Mouse (Mus musculus): Measurements from ENCODE around the gene 1700030K09Rik. TPM values are rescaled to one million over a fixed set of nuclear protein-coding genes. Genes with fewer than 3 reads are reported as not detected.
A peak's percentile ranks its signal among the peaks of the same experiment; 100 is the strongest.

The 1700030K09Rik gene
- 13.6 and 14.3 TPM in 2 replicates for polyA plus RNA-seq (2016; fragmentation: Nextera tagmentation; extraction: Ambion mirVana)

DNA sequence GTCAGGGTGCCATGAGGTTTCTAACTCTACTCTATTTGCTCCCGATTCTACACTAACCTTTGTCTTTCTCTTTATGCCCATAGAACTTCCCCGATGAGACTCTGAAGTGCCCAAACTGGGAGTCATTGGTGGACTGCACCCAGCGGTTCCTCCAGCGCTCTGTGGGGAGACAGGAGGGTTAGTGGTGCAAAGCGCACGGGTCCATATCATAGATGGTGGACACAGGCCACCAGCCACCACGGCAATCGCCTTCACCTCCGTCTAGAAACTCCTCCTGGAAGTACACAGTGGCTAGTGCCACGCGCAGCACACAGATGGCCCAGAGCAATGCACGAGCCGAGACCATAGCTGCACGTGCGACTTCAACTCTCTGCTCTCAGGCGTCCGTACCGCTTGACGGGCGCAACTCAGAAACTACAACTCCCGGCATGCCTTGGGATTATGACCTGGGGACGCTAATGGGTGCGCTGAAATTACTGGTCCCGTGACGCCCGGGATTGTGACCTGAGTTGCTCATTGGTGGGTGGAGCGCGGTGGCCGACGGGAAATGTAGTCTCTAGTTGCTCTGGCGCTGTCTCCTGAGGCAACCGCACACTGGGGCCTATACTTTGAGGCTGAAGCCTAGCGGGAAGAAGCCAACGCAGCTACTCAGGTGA lies at the start of gene 1700030K09Rik, which contains the start of gene Calr3:
Gene 1700030K09Rik (plus strand): TSS at position 543 of the 656 bp plus-strand sequence.
Gene Calr3 (minus strand): TSS at position 533 of the 656 bp plus-strand sequence.
- no peaks in the 10 kb centered on the region for H3K27me3 ChIP-seq (ENCODE audit: poor library complexity, severe bottlenecking)
- peaks cover 10% of the 10 kb centered on the region for H3K4me1 ChIP-seq
- H3K4me3 ChIP-seq = peak within 1 kb of the TSS; percentile 53
- WGBS = 7% methylated on average over 34 of the region's 34 CpGs
- peak within 1 kb of the TSS; percentile 89 for H3K27ac ChIP-seq
- H3K9me3 ChIP-seq = no peaks in the 10 kb centered on the region
- H3K36me3 ChIP-seq (replicated peaks) = peaks cover 25% of the 10 kb centered on the region
- peak; percentile 97 for DNase-seq (ENCODE audit: extremely low spot score, low spot score)

DNA sequence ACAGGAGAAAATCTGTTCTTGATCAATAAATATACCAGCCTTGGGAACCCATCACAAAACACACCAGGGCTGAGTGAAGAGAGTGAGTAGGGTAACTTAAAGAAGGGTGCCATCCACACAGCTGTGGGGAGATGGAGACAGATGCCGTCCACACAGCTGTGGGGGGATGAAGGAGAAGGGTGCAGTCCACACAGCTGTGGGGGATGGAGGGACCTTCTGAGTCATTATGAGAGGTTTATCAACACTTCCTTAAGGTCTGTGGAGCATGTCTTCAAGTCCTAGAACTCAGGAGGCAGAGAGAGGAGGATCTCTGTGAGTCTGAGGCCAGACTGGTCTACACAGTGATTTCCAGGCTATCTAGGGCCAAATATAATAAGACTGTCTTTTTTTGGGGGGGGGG lies 42.3 kb upstream of the 1700030K09Rik start:
- H3K4me1 ChIP-seq = peaks cover 8% of the 10 kb centered on the region
- WGBS = 82% methylated on average over 1 of the region's 1 CpGs
- no peaks in the 10 kb centered on the region for H3K27me3 ChIP-seq (ENCODE audit: poor library complexity, severe bottlenecking)
- H3K4me3 ChIP-seq = no peak overlapping the region
- no peak for DNase-seq (ENCODE audit: extremely low spot score, low spot score)
- no peak overlapping the region for H3K27ac ChIP-seq
- peaks cover 41% of the 10 kb centered on the region for H3K36me3 ChIP-seq (replicated peaks)
- no peaks in the 10 kb centered on the region for H3K9me3 ChIP-seq

DNA sequence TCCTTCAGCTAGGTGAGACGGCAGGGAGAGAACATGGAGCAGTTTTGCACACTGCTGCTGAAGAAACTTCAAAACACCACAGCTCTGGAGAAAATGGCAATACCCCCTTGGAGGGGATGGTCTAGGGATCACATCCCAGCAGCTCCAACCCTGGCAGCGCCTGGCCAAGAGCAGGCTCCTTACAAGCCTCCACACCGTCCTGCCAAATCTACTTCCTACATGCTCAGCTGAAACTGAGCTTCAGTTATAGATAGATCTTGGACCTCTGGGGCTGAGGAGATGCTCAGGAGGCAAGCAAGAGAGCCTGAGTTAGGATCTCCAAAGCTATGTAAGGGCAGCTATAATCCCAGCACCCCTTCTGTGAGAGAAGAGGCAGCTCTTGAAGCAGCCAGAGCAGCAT lies 40.7 kb upstream of the 1700030K09Rik start:
- DNase-seq (ENCODE audit: extremely low spot score, low spot score) = no peak
- Histone ChIP-seq H3K4me1 (peaks cover 8% of the 10 kb centered on the region), H3K4me3 (no peak overlapping the region), H3K9me3 (no peaks in the 10 kb centered on the region), H3K27me3 (ENCODE audit: poor library complexity, severe bottlenecking) (no peaks in the 10 kb centered on the region), H3K27ac (no peak overlapping the region), H3K36me3 (replicated peaks) (peaks cover 32% of the 10 kb centered on the region)
- WGBS = 100% methylated on average over 3 of the region's 3 CpGs

DNA sequence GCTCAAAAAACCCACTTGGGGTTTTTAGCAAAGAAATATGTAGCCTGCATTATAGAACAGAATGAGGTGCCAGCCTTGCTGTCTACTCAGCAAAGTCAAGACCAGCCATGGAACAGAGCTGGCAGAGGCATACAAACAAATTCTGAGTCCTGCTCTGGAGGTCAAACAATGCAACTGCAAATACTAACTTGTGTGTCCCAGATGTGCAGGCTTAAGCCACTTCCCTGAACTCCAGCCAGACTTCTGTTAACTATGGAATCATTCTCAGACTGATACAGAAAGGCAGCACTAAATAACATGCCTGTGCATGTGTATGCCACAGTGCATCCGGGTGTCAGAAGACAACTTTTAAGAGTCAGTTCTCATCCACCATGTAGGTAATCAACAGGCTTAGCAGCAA lies 35.8 kb upstream of the 1700030K09Rik start:
- H3K9me3 ChIP-seq = no peaks in the 10 kb centered on the region
- H3K27me3 ChIP-seq (ENCODE audit: poor library complexity, severe bottlenecking) = no peaks in the 10 kb centered on the region
- no peak overlapping the region for H3K27ac ChIP-seq
- DNase-seq (ENCODE audit: extremely low spot score, low spot score) = no peak
- 94% methylated on average over 1 of the region's 1 CpGs for WGBS
- H3K4me1 ChIP-seq = peaks cover 8% of the 10 kb centered on the region
- no peak overlapping the region for H3K4me3 ChIP-seq
- peaks cover 26% of the 10 kb centered on the region for H3K36me3 ChIP-seq (replicated peaks)

DNA sequence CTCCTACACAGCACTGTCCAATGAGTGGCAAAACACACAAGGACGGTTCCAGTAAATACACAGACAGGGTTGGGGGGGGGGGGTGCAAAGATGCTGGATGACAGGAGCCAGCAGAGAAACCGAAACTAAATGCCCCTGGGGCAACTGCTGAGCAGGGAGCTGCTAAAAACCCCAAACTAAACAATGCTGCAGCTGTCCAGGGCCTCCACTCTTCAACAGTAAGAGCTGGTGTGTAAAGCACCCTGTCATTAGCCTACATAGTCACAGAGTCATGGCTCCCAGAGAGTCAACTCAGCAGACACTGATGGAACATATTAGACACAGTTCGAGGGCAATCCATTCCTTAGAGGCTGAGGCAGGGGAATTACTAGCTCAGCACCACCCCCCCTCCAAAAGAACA lies 34.2 kb upstream of the 1700030K09Rik start:
- H3K36me3 ChIP-seq (replicated peaks) = peaks cover 41% of the 10 kb centered on the region
- no peaks in the 10 kb centered on the region for H3K9me3 ChIP-seq
- H3K27me3 ChIP-seq (ENCODE audit: poor library complexity, severe bottlenecking) = no peaks in the 10 kb centered on the region
- no peak for DNase-seq (ENCODE audit: extremely low spot score, low spot score)
- no peak overlapping the region for H3K4me3 ChIP-seq
- no peak overlapping the region for H3K27ac ChIP-seq
- whole genome bisulfite sequencing = 65% methylated on average over 3 of the region's 3 CpGs
- H3K4me1 ChIP-seq = peaks cover 8% of the 10 kb centered on the region

DNA sequence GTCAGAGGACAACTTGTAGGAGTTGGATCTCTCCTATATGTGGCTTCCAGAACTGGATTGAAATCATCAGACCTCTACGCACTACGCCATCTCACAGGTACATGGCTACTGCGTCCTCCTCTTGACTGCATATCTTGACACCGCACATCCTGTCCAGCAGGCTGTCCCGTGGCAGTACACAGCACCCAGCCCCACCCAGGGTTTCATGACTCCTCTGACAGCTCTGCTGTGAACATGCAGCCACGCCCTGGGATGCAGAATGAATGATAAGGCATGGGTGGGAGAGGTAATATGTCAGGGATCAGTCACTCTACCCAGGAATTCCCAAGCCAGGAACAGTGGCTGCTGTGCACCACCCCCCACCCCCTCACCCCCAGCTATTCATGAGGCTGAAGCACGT lies 29.8 kb upstream of the 1700030K09Rik start:
- Histone ChIP-seq H3K4me1 (peaks cover 43% of the 10 kb centered on the region), H3K27me3 (ENCODE audit: poor library complexity, severe bottlenecking) (no peaks in the 10 kb centered on the region), H3K4me3 (no peak overlapping the region), H3K27ac (no peak overlapping the region), H3K36me3 (replicated peaks) (peaks cover 59% of the 10 kb centered on the region), H3K9me3 (no peaks in the 10 kb centered on the region)
- 91% methylated on average over 7 of the region's 7 CpGs for WGBS
- DNase-seq (ENCODE audit: extremely low spot score, low spot score) = no peak

DNA sequence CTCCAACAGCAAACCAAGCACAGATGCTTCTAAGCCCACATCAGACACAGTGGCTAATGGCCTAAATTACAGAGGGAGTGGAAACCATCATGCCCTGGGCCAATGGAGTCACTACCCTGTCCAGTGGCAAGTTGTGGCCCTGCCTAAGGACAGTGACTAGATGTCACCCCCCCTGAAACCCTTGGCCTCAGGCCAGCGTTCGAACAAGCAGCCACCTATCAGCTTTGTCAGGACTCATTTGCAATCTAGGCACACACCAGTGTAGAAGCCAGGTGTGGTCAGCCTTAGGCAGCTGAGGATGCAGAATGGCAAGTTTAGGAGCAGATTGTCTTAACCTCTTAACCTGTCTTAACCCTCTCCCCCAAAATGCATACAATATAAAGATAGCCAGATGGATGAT lies 28.4 kb upstream of the 1700030K09Rik start:
- no peak overlapping the region for H3K4me3 ChIP-seq
- H3K9me3 ChIP-seq = no peaks in the 10 kb centered on the region
- H3K4me1 ChIP-seq = peaks cover 49% of the 10 kb centered on the region
- peaks cover 63% of the 10 kb centered on the region for H3K36me3 ChIP-seq (replicated peaks)
- H3K27ac ChIP-seq = no peak overlapping the region
- no peak for DNase-seq (ENCODE audit: extremely low spot score, low spot score)
- WGBS = 86% methylated on average over 2 of the region's 2 CpGs
- no peaks in the 10 kb centered on the region for H3K27me3 ChIP-seq (ENCODE audit: poor library complexity, severe bottlenecking)

DNA sequence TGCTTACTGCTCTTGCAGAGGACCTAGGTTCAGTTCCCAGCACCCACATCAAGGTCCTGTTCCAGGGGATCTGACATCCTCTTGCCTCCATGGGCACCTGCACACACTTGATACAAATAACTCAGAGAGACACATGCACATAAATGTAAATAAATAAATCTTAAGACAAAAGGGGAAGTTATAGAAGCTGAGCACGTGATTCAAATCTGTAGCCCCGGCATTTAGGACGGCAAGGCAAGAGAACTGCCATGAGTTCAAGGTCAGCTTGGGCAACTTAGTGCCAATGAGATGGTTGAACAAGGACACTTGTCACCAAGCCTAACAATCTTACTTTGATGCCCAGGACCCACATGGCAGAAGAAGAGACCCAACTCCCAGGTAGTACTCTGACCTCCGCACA lies 25.6 kb upstream of the 1700030K09Rik start:
- Histone ChIP-seq H3K27ac (no peak overlapping the region), H3K27me3 (ENCODE audit: poor library complexity, severe bottlenecking) (no peaks in the 10 kb centered on the region), H3K4me1 (peaks cover 60% of the 10 kb centered on the region), H3K9me3 (no peaks in the 10 kb centered on the region), H3K36me3 (replicated peaks) (peaks cover 41% of the 10 kb centered on the region), H3K4me3 (no peak overlapping the region)
- 94% methylated on average over 4 of the region's 4 CpGs for WGBS
- no peak for DNase-seq (ENCODE audit: extremely low spot score, low spot score)

DNA sequence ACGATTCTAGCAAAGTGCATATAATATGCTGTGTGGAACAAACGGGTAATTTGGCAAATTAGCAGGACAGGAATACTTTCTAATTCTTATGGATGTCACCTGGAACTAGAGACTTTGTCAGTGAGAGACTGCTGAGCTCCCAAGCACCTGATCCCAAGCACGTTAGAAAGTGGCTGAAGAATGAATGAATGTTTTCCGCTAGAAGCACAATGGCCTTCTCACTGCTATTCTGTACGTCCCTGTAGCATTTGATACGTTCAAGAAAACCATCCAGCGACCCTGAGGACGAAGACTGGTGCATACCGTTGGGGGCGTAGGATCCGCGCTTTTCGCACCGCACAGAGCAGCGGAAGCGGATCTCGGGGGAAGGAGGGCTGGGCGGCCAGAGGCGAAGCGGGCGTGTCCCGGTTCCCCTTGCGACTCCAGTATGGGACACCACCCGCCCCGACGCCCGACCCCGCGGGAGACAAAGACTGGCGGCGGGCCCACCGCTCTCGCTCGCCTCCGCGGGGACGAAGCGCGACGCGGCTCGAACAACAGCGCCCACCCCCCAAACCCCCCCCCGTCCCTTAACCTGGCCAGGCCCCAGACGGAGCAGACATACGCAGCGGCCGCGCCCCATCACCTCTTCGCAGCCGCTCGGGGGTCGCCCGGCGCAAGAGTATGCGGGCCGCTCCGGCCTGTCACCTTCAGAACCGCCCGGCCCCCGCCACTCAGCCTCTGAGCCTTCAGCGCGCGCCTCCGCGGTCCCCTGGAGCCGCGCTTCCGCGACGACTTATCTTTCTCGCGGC lies 22.9 kb upstream of the 1700030K09Rik start:
- Histone ChIP-seq H3K27ac (peak overlapping the region; percentile 94), H3K4me3 (peak overlapping the region; percentile 88), H3K9me3 (no peaks in the 10 kb centered on the region), H3K4me1 (peaks cover 52% of the 10 kb centered on the region), H3K36me3 (replicated peaks) (peaks cover 20% of the 10 kb centered on the region), H3K27me3 (ENCODE audit: poor library complexity, severe bottlenecking) (no peaks in the 10 kb centered on the region)
- DNase-seq (ENCODE audit: extremely low spot score, low spot score) = peak; percentile 62
- WGBS = 2% methylated on average over 72 of the region's 73 CpGs

DNA sequence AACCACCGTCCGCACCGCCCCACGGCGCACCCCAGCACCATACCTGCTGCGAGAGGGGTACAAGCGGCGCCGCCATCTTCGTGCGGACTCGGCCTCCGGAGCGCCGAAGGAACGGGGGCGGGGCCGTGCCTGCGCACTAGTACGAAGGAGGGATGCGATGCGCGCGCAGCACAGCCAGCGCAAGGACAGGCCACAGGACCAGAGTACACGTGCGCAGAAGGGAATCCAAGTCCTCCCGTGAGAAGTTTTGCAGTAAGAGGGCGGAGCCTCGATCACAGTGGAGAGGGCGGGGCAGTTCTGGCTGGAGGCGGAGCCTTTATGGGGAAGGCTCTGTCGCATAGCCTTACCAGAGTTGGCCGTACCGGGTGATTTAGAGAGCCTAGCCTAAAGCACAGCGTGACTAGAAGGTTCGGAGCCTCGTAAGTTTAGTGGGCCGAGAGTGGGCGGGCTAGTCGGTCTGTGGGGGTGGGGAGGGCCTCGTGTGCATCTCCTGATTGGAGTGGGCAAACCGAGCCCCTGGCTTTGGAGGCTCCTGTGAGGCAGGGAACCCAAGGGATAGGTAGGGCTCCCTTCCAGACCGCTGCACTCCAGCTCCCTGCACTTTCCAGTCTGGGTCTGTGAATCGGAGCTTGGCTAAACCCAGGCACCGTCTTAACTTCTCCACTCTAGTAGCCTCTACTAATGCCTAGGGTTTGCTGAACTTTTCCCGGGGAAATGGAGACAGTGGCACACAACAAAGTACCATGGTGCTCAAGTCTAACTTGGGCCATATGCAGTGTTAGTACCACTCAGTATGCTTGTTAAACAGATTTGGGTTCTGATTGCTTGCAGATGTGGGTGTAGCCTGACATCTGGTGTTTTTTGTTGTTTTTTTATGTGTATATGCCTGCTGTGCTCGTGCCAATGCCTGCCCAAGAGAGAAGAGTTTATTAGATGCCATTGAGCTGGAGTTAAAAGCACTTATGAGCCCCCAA lies 22.0 kb upstream of the 1700030K09Rik start, which contains the start of gene Eps15l1:
Gene Eps15l1 (minus strand): TSS at position 99 of the 974 bp plus-strand sequence.
- H3K9me3 ChIP-seq = no peaks in the 10 kb centered on the region
- DNase-seq (ENCODE audit: extremely low spot score, low spot score) = peak; percentile 98
- no peaks in the 10 kb centered on the region for H3K27me3 ChIP-seq (ENCODE audit: poor library complexity, severe bottlenecking)
- 1% methylated on average over 48 of the region's 48 CpGs for WGBS
- peaks cover 47% of the 10 kb centered on the region for H3K4me1 ChIP-seq
- peaks cover 20% of the 10 kb centered on the region for H3K36me3 ChIP-seq (replicated peaks)
- peak within 1 kb of the TSS; percentile 94 for H3K27ac ChIP-seq
- peak within 1 kb of the TSS; percentile 88 for H3K4me3 ChIP-seq

DNA sequence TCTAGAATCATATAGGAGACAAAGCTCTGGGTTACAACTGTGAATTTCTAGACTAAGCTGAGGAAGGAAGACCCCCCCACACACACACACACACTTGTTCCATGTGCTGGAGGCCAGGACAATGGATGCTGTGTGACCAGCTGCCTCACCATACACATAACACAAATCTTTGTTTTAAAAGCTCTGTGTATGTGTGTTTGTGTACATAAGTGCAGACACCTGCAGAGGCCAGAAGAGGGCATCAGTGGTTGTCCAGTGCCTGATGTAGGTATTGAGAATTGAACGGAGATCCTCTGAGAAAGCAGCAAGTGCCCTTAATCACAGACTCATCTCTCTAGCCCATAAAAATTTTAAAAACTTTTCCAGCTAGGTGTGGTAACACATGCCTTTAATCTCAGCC lies 20.8 kb upstream of the 1700030K09Rik start:
- no peak for DNase-seq (ENCODE audit: extremely low spot score, low spot score)
- no peak overlapping the region for H3K27ac ChIP-seq
- peaks cover 34% of the 10 kb centered on the region for H3K4me1 ChIP-seq
- H3K36me3 ChIP-seq (replicated peaks) = peaks cover 13% of the 10 kb centered on the region
- 74% methylated on average over 1 of the region's 1 CpGs for WGBS
- no peaks in the 10 kb centered on the region for H3K27me3 ChIP-seq (ENCODE audit: poor library complexity, severe bottlenecking)
- H3K9me3 ChIP-seq = no peaks in the 10 kb centered on the region
- H3K4me3 ChIP-seq = no peak overlapping the region

DNA sequence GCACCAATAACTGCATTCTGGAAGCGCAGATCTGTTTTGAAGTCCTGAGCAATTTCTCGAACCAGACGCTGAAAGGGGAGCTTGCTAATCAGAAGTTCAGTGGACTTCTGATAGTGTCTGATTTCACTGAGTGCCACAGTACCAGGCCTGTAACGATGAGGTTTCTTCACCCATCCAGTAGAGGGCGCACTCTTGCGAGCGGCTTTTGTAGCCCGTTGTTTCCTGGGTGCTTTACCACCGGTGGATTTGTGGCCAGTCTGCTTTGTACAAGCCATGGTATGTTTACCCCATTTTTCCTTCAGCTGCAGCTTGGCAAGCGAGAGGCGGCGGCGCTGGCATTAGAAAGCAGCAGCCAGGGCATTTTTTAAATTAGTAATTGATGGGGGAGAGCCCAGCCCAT lies 14.0 kb upstream of the 1700030K09Rik start:
- Histone ChIP-seq H3K36me3 (replicated peaks) (no peaks in the 10 kb centered on the region), H3K4me1 (no peaks in the 10 kb centered on the region), H3K27ac (no peak overlapping the region), H3K4me3 (no peak overlapping the region), H3K9me3 (no peaks in the 10 kb centered on the region), H3K27me3 (ENCODE audit: poor library complexity, severe bottlenecking) (no peaks in the 10 kb centered on the region)
- WGBS = 57% methylated on average over 13 of the region's 13 CpGs
- DNase-seq (ENCODE audit: extremely low spot score, low spot score) = no peak

Measured in forebrain, embryonic 10.5 days (tissue).